Mouse (Mus musculus) stomach, postnatal 0 days (tissue): ENCODE results near the gene Fam129a. TPM values are rescaled to one million over a fixed set of nuclear protein-coding genes. Genes with fewer than 3 reads are reported as not detected.
"Not testable (repeated sequence)": the region's sequence is repeated elsewhere in the genome, so short reads cannot be mapped to it uniquely, and the experiment has no call there.

ENCODE experiments used
- ATAC-seq: fragments of 200-750 bp; cut with Nextera tagmentation; 2 replicates; pipeline ENCODE4 v1.8.0; 2017; ENCODE audit not compliant: low FRiP score, low TSS enrichment
- DNase-seq: peaks from one replicate; pipeline ENCODE4 v3.0.0-alpha.2; 2016; ENCODE audit warnings: low spot score
- H3K27ac ChIP-seq: fragments of 300-500 bp; sonication (generic); replicated peaks from 2 replicates; pipeline ENCODE4 v1.5.1; 2014; ENCODE audit warnings: mild to moderate bottlenecking, control low read depth
- H3K27me3 ChIP-seq: fragments of 300-500 bp; sonication (generic); 2 replicates; pipeline ENCODE4 v1.6.1; 2014; ENCODE audit warnings: low read length; ENCODE audit not compliant: control insufficient read depth, insufficient read depth
- H3K36me3 ChIP-seq: fragments of 300-500 bp; sonication (generic); 2 replicates; pipeline ENCODE4 v1.6.1; 2014; ENCODE audit warnings: low read length, mixed read lengths; ENCODE audit not compliant: control insufficient read depth, insufficient read depth
- H3K4me1 ChIP-seq: fragments of 300-500 bp; sonication (generic); replicated peaks from 2 replicates; pipeline ENCODE4 v1.6.1; 2014; ENCODE audit warnings: antibody characterized with exemption; ENCODE audit not compliant: control insufficient read depth, insufficient read depth
- H3K4me2 ChIP-seq: fragments of 300-500 bp; sonication (generic); replicated peaks from 2 replicates; pipeline ENCODE4 v1.6.1; 2014; ENCODE audit warnings: low read depth, mild to moderate bottlenecking, control low read depth, moderate library complexity
- H3K4me3 ChIP-seq: fragments of 300-500 bp; sonication (generic); 2 replicates; pipeline ENCODE4 v1.5.1; 2014; ENCODE audit warnings: low read depth, low read length, control low read depth
- H3K9ac ChIP-seq: fragments of 300-500 bp; sonication (generic); 2 replicates; pipeline ENCODE4 v1.6.1; 2014; ENCODE audit warnings: mild to moderate bottlenecking, low read length, control low read depth, mixed read lengths
- H3K9me3 ChIP-seq: fragments of 300-500 bp; sonication (generic); 2 replicates; pipeline ENCODE4 v1.6.1; 2016; ENCODE audit warnings: low read length; ENCODE audit not compliant: control insufficient read depth
- CTCF ChIP-seq: IDR thresholded peaks from 2 replicates; pipeline ENCODE4 v1.5.1; 2016; ENCODE audit warnings: antibody characterized with exemption, low read depth, mild to moderate bottlenecking, moderate library complexity
- EP300 ChIP-seq: optimal IDR thresholded peaks from 2 replicates; pipeline ENCODE3; 2016; ENCODE audit warnings: antibody characterized with exemption
- WGBS: fragments of 180-500 bp; shearing (Covaris S2); extraction: QIAGEN DNeasy Blood & Tissue Kit; methylation state at CpG from one replicate; pipeline ENCODE4 v1.1.7; 2014; 5-methylcytosine and 5-hydroxymethylcytosine counted together
- polyA plus RNA-seq: library from polyadenylated mRNA; unstranded; fragments of >200 nt; fragmentation: Nextera tagmentation; extraction: Ambion mirVana; gene quantifications from 2 replicates; pipeline ENCODE4 v1.2.1, GENCODE M21; 2015

Fam129a gene
- polyA plus RNA-seq, 1 experiment from 2014 or later, result 23.5 TPM

DNA sequence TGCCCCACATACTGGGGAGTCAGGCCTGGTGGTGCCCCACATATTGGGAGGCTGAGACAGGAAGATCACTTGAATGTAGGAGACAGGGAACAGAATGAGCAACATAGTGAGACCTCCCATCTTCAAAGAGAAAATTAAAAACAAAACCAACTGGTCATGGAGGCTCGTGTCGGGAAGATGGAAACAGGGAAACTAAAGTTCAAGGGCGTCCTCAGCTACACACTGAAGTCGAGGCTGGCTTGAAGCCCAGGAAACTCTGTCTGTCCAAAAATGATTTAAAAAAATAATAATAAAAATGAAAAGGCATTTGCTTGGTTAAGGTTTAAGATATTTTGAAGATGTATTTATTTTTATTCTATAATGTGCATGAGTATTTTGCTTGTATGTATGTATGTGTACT lies 152.8 kb downstream of the Fam129a start:
- no peaks in the 10 kb centered on the region for H3K36me3 ChIP-seq
- H3K4me1 ChIP-seq, result peaks cover 2% of the 10 kb centered on the region; the same call in 1 of the 2 replicates
- no peak overlapping the region for H3K4me2 ChIP-seq
- no peaks in the 10 kb centered on the region for H3K9me3 ChIP-seq
- H3K27me3 ChIP-seq, result no peaks in the 10 kb centered on the region
- TF ChIP-seq CTCF, result no peak
- no peak for TF ChIP-seq EP300
- no peak overlapping the region for H3K4me3 ChIP-seq
- ATAC-seq (no peak), DNase-seq (no peak)
- 62% methylated on average over 4 of the region's 4 CpGs for WGBS
- no peak overlapping the region for H3K9ac ChIP-seq
- H3K27ac ChIP-seq, result no peak overlapping the region

DNA sequence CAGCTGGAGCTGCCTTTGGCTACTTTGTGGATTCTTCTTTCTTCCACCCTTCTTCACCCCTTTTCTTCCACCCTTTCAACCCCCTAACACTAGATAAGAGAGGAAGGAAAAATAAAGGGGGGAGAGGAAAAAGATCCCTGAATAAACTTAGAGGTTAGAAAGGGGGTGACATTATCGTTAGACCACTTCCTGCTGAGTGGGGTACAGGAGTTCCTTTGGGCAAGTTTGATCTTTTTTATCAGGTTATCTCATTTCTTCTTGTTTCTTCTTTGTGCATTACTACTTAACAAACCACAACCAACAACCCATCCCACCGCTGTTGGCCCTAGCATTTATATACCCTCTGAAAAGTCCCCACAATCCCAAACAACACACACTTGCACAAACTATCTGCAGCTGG lies 154.6 kb downstream of the Fam129a start:
- H3K4me1 ChIP-seq, result no peaks in the 10 kb centered on the region
- no peaks in the 10 kb centered on the region for H3K27me3 ChIP-seq
- DNase-seq, result no peak
- no peak overlapping the region for H3K4me2 ChIP-seq
- no peak overlapping the region for H3K9ac ChIP-seq
- WGBS, result 69% methylated on average over 2 of the region's 2 CpGs
- no peak overlapping the region for H3K4me3 ChIP-seq
- no peaks in the 10 kb centered on the region for H3K36me3 ChIP-seq
- no peaks in the 10 kb centered on the region for H3K9me3 ChIP-seq
- no peak for TF ChIP-seq EP300
- TF ChIP-seq CTCF, result no peak
- no peak overlapping the region for H3K27ac ChIP-seq
- no peak for ATAC-seq

DNA sequence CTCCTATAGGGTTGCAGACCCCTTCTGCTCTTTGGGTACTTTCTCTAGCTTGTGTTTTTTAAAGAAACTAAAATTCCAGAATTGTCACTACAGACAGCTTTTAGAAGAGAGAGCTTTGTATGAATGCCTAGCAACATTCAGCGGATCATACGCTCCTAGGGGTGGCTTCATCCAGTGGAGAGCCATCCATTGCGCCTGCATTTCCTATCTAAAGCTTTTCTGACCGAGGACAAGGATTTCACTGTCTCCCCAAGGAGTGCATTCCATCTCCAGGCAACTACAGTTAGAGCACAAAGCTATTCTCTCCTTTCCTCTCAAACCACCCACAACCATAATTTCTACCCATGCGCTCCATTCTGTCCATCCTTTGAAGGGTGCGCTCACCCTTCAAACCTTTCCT lies 155.4 kb downstream of the Fam129a start:
- no peak overlapping the region for H3K9ac ChIP-seq
- 88% methylated on average over 6 of the region's 6 CpGs for WGBS
- no peaks in the 10 kb centered on the region for H3K27me3 ChIP-seq
- no peak overlapping the region for H3K4me2 ChIP-seq
- no peaks in the 10 kb centered on the region for H3K36me3 ChIP-seq
- H3K27ac ChIP-seq, result no peak overlapping the region
- DNase-seq (no peak), ATAC-seq (no peak)
- H3K4me1 ChIP-seq, result no peaks in the 10 kb centered on the region
- H3K9me3 ChIP-seq, result no peaks in the 10 kb centered on the region
- TF ChIP-seq CTCF, result no peak
- TF ChIP-seq EP300, result no peak
- H3K4me3 ChIP-seq, result no peak overlapping the region

DNA sequence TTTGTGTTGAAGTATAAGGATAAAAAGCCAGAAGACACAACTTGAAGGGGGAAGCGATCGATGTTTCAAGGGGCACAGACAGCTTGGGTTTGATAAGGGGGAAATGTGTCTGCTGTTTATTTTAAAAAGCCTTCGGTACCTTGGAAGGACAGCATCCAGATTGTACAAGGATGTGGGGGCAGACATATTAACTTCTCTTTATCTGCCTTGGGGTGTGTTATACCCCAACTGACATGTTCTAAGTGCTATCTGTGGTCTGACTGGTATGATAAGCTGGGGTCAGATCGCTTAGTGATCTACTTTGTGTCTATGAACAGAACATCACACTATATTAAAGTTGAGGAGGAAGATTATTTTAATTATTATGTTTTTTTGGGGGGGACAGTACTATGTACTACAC lies 157.2 kb downstream of the Fam129a start:
- Histone ChIP-seq H3K27me3 (no peaks in the 10 kb centered on the region), H3K4me3 (no peak overlapping the region), H3K36me3 (no peaks in the 10 kb centered on the region), H3K9me3 (no peaks in the 10 kb centered on the region), H3K4me1 (no peaks in the 10 kb centered on the region), H3K27ac (no peak overlapping the region), H3K4me2 (no peak overlapping the region), H3K9ac (no peak overlapping the region)
- WGBS, result 40% methylated on average over 4 of the region's 4 CpGs
- DNase-seq (no peak), ATAC-seq (no peak)
- TF ChIP-seq EP300 (no peak), CTCF (no peak)

DNA sequence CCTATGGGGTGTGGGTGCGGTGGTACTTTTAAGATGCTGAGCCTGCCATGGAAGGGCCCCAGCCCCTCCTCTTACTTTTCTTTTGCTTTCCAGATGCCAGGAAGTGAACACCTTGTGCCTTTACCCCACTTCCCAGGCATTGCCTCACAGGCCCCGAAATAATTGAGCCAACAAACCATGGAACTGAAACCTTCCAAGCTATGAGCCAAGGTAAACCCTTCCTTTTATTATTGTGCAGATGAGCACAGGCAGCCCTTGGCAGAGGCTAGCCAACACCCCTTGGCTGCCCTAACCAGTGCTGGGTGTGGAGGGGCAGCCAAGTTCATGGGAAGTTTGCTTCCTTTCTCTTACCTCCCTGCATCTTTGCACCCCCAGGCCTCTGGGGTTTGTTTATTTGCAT lies 166.2 kb downstream of the Fam129a start:
- no peak for DNase-seq
- no peak overlapping the region for H3K27ac ChIP-seq
- 81% methylated on average over 2 of the region's 2 CpGs for WGBS
- H3K36me3 ChIP-seq, result no peaks in the 10 kb centered on the region
- H3K4me1 ChIP-seq, result no peaks in the 10 kb centered on the region
- ATAC-seq, result no peak
- no peaks in the 10 kb centered on the region for H3K9me3 ChIP-seq
- no peaks in the 10 kb centered on the region for H3K27me3 ChIP-seq
- no peak for TF ChIP-seq EP300
- no peak for TF ChIP-seq CTCF
- no peak overlapping the region for H3K4me2 ChIP-seq
- H3K4me3 ChIP-seq, result no peak overlapping the region
- no peak overlapping the region for H3K9ac ChIP-seq

GRCm38 (mm10) chr1:151741199-151741621 lies 170.2 kb downstream of the Fam129a start:
- no peaks in the 10 kb centered on the region for H3K9me3 ChIP-seq
- H3K27ac ChIP-seq, result no peak overlapping the region
- H3K4me3 ChIP-seq, result no peak overlapping the region
- H3K9ac ChIP-seq, result no peak overlapping the region
- H3K27me3 ChIP-seq, result no peaks in the 10 kb centered on the region
- no peaks in the 10 kb centered on the region for H3K4me1 ChIP-seq
- no peak for ATAC-seq
- 69% methylated on average over 7 of the region's 7 CpGs for WGBS
- no peaks in the 10 kb centered on the region for H3K36me3 ChIP-seq
- H3K4me2 ChIP-seq, result no peak overlapping the region
- DNase-seq, result no peak
- no peak for TF ChIP-seq CTCF
- no peak for TF ChIP-seq EP300

- H3K9me3 ChIP-seq, H3K36me3 ChIP-seq, H3K9ac ChIP-seq, DNase-seq, H3K4me1 ChIP-seq, H3K4me3 ChIP-seq, H3K4me2 ChIP-seq, ATAC-seq, H3K27me3 ChIP-seq, H3K27ac ChIP-seq: not testable (repeated sequence)
- WGBS, result 92% methylated on average over 2 of the region's 2 CpGs
These were observed 178.9 kb downstream of the Fam129a start for GRCm38 (mm10) chr1:151749894-151750293.
